Mouse (Mus musculus) brain, embryonic 14.5 days (tissue): ENCODE data around the gene Dcaf5.

Source experiments
- CTCF ChIP-seq: fragments of 200-500 bp; IDR thresholded peaks from 2 replicates; pipeline ENCODE4 v1.5.1; 2012; ENCODE audit warnings: inconsistent platforms, mild to moderate bottlenecking, moderate library complexity, borderline replicate concordance; ENCODE audit not compliant: insufficient read depth, insufficient read length; ENCODE audit errors: extremely low read depth
- POLR2A ChIP-seq: fragments of 200-500 bp; IDR thresholded peaks from 2 replicates; pipeline ENCODE4 v1.6.1; 2012; ENCODE audit warnings: mild to moderate bottlenecking, inconsistent platforms, borderline replicate concordance; ENCODE audit not compliant: poor library complexity, insufficient read depth, insufficient read length, severe bottlenecking; ENCODE audit errors: extremely low read depth

DNA sequence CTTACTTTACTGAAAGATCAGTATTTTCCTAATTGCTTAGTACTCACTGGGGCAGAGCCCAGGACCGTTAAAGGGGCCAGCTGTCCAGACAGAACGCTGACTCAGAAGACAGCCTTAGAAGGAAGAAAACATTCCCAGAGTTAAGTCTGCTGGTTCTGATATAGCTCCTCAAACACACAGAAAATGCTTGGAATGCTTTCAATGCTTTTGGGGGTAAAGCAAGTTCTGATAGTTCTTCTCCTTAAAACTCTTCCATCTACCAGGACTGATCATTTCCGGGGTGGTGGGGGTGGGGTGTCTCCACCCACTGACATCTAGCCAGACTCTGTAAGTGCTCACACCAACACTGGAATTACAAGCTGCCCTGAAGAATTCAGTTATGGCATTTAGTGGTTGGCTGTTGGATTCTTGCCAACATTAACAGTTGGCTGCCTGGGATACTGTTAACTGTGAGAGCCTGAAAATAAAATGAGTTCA is 70.4 kb downstream of the Dcaf5 start:
- TF ChIP-seq CTCF (no peak), POLR2A (no peak)
